In genomic region chr9:80057690-80058089, GRCm38 (mm10) we compare ENCODE assay signal across 1 mouse cellular context.
TF ChIP-seq lines count a peak whose summit lies in the region.

No protein-coding gene starts in this region.

TF ChIP-seq in CH12.LX, 34 proteins besides CTCF, POLR2A, EP300 and RAD21 (continued from another document):
- TF ChIP-seq TBP (conservative IDR thresholded peaks at IDR 0.05; ENCODE audit: low read depth, low read length) (peak; percentile 41; the same call in 1 of the 2 replicates), CHD1 (IDR thresholded peaks at IDR 0.05; ENCODE audit: low read depth, low read length) (no peak), ZKSCAN1 (IDR thresholded peaks at IDR 0.05; ENCODE audit: borderline replicate concordance, low read depth, low read length) (no peak), CHD2 (IDR thresholded peaks at IDR 0.05; ENCODE audit: low read length) (peak; percentile 79), JUND (conservative IDR thresholded peaks at IDR 0.05; ENCODE audit: low read depth, low read length) (peak; percentile 98), IRF4 (IDR thresholded peaks at IDR 0.05; ENCODE audit: low read depth, low read length) (peak; percentile 96), NRF1 (IDR thresholded peaks at IDR 0.05; ENCODE audit: low read depth, low read length) (no peak), ETS1 (conservative IDR thresholded peaks at IDR 0.05; ENCODE audit: low read depth, low read length) (peak; percentile 60), MYC (IDR thresholded peaks at IDR 0.05; ENCODE audit: low read depth, low read length) (peak; percentile 54; the same call in 1 of the 2 replicates), JUN (IDR thresholded peaks at IDR 0.05; ENCODE audit: insufficient read depth, low read depth, low read length) (peak; percentile 95), MEF2A (IDR thresholded peaks at IDR 0.05; ENCODE audit: borderline replicate concordance, low read depth, low read length) (peak; percentile 82), ZMIZ1 (IDR thresholded peaks at IDR 0.05; ENCODE audit: low read depth, low read length) (no peak), SIN3A (IDR thresholded peaks at IDR 0.05; ENCODE audit: low read length) (no peak)
